Mouse (Mus musculus): ENCODE results near the gene Vps8.

Vps8 gene

DNA sequence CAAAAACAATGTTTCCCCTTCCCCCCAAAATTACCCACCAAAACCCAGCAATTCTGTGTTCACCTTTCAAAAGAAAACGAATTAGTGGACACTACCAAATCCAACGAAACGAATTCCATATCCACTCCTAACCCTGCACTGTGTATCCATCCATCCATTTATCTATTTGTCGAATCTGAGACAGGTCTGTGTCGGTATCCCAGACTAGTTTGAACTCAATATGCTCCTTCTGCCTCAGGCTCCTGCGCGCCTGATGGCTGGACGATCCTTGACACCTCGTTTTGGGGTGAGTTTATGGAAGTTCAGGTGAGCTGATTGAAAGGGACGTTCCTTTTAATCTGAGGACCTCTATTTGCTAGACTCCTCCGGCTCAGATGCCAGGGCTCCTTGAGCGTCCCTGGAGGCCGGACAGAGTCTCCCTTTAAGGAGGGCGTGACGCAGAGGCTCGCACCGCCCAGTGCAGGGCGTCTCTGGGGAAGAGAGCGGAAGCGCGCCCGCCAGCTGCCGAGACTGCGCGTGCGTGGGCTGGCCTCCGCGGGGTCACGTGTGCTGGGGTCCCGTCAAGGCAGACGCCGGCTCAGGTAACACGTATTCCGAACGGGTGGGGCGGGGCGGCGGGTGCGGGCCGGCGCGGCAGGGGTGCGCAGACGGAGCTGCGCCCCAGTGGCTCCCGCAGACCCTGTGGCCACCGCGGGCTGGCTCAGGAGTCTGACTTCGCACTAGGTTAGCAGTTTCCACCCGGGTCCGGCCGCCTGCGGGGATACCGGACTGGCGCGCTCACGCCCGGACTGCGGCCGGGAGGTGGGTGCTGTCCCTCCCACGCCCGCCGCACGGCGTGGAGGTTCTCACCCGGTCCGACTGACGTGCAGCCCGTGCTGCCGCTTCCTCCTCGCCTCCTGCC, at the start of gene Vps8:
Gene Vps8, plus strand, starts transcription at position 474 of the 901 bp plus-strand sequence.
- peak; percentile 96 for DNase-seq (ENCODE audit: low read depth)

GRCm38 (mm10) chr16:21373316-21373960, 49.5 kb upstream of the Vps8 start:
- no peak for DNase-seq (ENCODE audit: low read depth)

DNA sequence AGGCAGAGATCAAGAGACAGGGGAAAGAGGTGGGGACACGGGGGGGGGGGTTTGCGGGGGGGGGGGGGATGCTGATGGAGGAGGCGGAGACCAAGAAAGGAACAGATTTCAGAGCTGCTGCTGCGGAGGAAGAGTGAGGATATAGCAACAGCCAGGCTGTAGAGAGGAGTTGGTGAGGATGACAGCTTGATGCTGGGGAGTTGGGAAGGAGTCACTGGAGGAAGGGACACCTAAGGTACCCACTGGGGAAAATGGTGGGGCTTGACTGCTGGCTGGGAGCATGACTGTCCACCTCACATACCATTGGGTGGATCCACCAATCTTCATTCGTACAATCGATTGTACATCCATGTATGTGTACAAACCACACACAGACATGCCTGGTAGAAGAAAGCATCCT, 48.9 kb upstream of the Vps8 start:
- no peak for DNase-seq (ENCODE audit: low read depth)

- no peak for DNase-seq (ENCODE audit: low read depth)
These were observed 47.8 kb upstream of the Vps8 start for GRCm38 (mm10) chr16:21375147-21375546.

DNA sequence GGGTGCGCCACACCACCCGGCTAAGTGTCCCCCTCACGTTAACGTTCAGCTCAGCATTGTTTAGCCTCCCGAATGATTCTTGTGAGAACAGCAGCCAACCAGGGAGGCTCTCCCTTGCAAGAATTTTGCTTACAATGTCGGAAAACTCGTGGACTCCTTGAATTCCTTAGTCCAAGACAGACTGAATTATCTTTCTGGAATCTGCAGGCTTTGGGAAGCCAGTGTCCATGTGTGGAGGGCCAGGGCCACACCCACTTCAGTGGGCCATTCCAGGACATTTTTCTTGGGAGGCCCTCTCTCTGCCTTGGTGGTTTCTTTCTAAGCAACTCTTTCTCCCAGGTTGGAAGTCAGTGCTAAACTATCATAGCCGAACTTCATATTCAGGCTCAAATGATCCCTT, 46.6 kb upstream of the Vps8 start:
- DNase-seq (ENCODE audit: low read depth): no peak

DNA sequence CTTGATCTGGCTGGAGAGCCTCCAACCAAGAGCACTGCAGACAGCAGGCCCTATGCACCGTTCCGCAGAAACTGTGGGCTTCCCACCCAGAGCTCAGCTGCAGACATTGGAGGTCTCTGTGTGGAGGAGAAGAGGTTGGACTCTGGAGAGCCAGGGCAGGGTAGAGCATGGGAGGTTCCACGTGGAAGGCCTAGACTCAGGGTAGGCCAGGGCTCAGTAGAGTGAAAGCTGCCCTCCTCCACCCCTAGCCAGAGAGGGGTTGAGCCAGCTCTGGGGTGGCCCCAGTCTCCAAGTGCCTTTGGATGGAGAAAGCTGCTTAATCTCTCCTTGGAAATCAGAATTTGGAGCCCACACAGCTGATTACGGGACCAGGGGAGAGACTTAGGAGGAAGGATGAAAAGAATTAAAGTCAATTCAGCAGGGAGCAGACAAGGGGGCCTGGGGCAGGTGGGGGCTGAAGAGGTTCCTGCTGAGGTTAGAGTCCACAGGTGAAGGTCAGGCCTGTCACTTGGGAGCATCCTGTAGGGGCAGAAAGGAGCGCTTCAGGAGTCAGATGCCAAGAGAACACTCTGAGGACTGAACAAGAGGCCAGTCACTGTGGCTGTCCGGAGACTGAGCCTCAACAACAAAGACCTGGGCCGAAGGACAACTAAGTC, 45.8 kb upstream of the Vps8 start:
- DNase-seq (ENCODE audit: low read depth): no peak

DNA sequence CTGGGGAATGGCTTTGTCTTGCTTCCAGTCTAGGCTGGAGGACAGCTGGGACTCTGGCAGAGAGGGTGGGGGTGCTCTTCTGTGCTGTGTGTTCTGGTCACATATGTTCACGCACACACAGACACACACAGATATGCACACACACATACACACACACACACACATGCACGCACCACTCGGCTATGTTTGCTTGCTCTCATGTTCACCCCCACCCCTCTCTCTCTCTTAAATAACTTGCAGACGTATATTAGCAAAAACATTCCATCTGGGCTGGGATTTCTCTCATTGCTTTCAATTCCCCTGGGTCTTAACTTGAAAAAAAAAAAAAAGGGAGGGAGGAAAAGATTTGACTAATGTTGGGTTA, 45.3 kb upstream of the Vps8 start:
- DNase-seq (ENCODE audit: low read depth): no peak

DNA sequence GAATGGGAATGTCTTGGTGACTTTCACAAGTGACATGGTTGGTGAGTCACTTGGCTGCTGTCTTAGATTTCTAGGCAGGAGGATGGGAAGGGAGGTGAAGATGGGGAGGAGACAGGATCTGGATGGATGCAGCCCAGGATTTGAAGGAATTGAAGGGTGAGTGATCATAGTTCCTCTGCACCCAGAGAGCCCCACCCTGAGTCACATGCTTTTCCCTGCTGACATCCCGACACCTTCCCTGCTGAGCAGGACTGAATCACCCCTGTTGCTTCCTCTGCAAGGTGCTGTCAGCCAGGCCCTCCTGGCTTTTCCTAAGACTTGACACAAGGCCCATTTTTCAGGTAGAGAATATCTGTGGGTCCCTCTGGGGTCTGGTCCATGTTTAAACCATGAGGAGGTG, 41.4 kb upstream of the Vps8 start:
- no peak for DNase-seq (ENCODE audit: low read depth)

GRCm38 (mm10) chr16:21382152-21382911, 40.6 kb upstream of the Vps8 start:
- DNase-seq (ENCODE audit: low read depth): no peak

- DNase-seq (ENCODE audit: low read depth): no peak
These were observed 36.7 kb upstream of the Vps8 start for GRCm38 (mm10) chr16:21385926-21386881.

DNA sequence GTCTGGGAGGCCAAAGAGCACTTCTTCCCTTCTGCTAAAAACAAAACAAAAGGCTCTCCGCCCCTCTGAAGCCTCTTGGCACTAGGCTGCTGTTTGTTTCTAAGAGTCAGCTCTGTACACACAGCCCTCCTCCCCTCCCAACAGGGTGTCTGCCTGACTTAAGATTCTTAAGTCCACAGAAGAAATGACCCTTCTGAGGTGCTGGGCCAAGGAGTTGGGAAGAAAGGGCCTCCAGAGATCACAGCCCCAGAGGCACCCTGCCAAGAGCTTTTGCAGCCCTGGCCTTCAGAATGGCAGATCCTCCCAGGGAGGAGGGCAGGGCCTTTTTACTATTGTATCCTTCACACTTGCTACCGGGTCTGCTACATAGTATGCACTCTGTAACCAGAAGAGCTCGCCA, 33.6 kb upstream of the Vps8 start:
- no peak for DNase-seq (ENCODE audit: low read depth)

DNA sequence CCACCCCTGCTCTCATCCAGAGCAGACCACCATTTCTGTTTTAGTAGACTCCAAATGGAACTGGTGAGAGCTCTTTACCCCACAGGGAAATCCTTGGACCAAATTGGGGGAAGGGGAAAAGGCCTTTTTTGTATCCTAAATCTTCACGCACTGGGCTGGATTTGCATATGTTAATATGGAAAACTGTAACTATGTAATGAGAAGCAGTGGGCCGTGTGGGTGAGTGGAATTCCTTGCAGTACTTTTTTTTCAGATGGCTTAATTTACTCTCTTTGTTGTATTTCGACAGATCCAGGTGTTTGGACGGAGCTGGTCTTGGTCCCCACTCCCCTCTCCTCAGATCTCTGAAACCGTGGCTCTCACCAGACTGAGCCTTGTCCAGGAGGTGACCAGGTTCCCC, 32.2 kb upstream of the Vps8 start:
- DNase-seq (ENCODE audit: low read depth): no peak

GRCm38 (mm10) chr16:21392099-21392498, 30.8 kb upstream of the Vps8 start:
- no peak for DNase-seq (ENCODE audit: low read depth)

DNA sequence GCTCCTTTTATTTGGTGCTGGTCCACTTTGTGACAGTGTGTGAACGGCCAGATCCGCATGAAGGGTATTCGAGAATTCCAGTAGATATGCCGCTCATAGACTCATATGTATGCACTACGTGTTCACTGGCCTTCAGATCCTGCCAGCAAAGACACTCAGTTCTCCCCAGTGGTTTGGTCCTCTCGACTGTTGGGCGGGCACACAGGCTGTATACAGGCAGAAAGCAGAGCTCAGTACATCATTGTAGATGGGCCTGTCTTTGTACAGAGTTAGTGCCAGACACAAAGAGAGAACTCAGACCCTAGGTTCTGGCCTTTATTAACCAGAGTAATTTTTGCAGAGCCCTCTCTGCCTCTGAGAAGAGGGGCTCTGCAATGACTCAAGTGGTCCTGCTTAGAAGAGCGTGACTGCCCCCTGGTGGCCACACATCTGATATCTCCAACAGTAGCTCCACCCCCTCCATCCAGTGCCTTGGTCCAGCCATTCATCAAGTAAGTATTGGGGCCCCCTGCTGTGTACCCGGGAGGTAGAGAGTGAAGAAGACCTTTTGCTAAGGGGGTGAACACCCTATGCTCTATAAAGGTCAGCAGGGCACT, 30.3 kb upstream of the Vps8 start:
- peak; percentile 76 for DNase-seq (ENCODE audit: low read depth)

DNA sequence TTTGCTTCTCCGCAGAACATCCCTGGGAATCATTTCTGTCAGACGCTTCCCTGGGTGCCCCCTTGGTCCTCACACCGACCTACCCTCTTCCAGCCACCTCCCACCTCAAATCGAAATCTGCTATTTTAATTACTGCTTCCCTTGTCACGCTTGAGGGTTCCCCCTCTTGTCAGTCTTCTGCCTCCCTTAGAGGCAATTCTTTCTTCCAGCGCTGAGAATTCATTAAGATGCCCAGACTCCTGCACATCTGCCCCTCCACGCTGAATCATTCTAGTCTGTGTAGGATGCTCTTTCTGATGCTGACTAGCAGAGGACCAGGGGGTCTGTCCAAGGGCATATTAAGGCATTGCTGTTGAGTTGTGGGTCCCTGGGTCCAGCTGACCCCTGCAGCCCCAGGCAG, 27.4 kb upstream of the Vps8 start:
- DNase-seq (ENCODE audit: low read depth): no peak

DNA sequence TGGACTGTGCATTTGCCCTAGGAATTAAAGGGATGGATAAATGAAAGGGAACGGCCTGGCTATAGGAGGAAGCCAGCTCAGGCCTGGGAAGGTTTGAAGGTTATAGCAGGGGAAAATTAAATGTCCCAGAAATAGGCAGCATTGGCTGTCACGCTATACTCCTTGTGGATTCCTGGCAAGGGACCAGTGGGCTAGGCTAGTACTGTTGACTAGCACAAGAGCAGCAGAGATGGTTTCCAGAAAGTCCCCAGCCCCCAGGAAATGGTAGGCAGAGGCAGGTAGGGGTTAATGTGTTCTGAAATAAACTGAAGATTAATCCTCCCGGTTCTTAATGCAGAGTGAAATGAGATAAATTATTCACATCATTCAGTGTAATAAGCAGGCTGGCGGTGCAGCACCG, 25.2 kb upstream of the Vps8 start:
- no peak for DNase-seq (ENCODE audit: low read depth)

- no peak for DNase-seq (ENCODE audit: low read depth)
These were observed 24.4 kb upstream of the Vps8 start for GRCm38 (mm10) chr16:21398345-21399051.

DNA sequence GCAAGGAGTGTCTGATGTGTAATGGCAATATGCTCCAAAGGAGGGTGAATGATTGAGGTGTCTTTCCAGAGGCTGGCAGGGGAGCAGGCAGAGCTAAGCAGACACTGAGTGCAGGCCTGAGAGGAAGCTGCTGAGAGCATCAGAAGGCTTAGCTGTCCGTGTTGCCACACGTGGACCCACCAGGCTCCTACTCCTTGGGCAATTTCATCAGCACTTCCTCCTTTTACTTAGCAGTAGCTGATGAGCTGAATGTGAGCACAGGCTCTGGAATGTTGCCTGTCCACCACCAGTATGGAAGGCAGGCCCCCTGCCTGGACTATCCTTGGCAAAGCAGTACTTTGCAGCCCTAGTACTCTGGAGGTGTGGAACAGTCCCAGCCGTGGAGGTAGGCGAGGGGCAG, 23.0 kb upstream of the Vps8 start:
- no peak for DNase-seq (ENCODE audit: low read depth)

GRCm38 (mm10) chr16:21402068-21402467, 20.9 kb upstream of the Vps8 start:
- DNase-seq (ENCODE audit: low read depth): no peak

- DNase-seq (ENCODE audit: low read depth): no peak
These were observed 19.5 kb upstream of the Vps8 start for GRCm38 (mm10) chr16:21403402-21403801.

Data from naive thymus-derived CD4-positive, alpha-beta T cell, adult 2 months (primary cell).